Mouse (Mus musculus) inflammation-experienced regulatory T-cells (primary cell): Measurements from ENCODE around the gene Lgi2. TPM values are rescaled to one million over a fixed set of nuclear protein-coding genes. Genes with fewer than 3 reads are reported as not detected.

Source experiments
- polyA plus RNA-seq, 2 experiments: library from polyadenylated mRNA; unstranded; fragments of 100-300 nt; shearing (Covaris generic); gene quantifications; one replicate each; pipeline ENCODE4 v1.2.1; 2017

Gene Lgi2
- polyA plus RNA-seq: under 1 TPM in 1 of 2 experiments, not detected in 1; 0.08 TPM

DNA sequence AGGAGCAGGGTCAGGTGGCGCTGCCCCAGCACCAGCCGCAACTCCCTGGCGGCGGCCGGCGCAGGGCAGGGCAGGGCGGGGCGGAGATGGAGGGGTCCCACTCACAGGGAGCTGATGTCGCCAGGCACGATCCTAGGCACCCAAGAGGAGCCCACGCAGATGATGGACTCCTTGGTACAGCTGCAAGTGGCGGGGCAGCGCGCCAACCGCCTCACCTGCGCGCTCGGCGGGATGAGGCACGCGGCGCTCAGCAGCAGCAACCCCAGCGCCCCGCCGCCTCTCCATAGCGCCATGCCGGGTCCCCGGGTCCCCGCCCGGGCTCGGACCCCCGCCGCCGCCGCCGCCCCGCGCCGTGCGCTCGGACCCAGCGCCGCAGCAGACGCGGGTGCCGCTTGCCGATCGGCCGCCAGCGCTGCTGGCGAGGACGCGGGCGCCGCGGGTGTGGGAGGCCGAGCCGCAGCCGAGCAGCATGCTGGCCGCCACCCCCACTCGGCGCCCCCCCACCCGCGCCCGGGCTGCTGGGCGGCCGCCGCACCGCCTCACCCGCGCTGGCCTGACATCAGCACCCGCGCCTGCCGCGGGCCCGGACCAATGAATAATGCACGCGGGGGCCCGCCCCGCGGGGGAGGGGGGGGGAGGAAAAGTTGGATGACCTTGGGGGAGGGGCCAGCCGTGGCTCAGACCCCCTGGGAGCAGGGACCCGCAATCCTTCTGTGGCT is at the start of gene Lgi2:
Gene Lgi2 (minus strand): TSS at position 650 of the 719 bp plus-strand sequence.

Other genes starting within 250 kb of the Lgi2 start
- 1 to 10 TPM in 1 of 2 experiments, under 1 TPM in 1; 0.65 to 3.0 TPM for gene Sod3, start 202.7 kb downstream of the Lgi2 start, polyA plus RNA-seq
- gene Ccdc149, start 94.9 kb downstream of the Lgi2 start, polyA plus RNA-seq: under 1 TPM; 0.11 to 0.60 TPM
- gene Sepsecs, start 103.2 kb upstream of the Lgi2 start, polyA plus RNA-seq: 1 to 10 TPM; 8.7 to 9.4 TPM
- 1 to 10 TPM; 3.9 to 4.6 TPM for gene Pi4k2b, start 175.1 kb upstream of the Lgi2 start, polyA plus RNA-seq
- gene Zcchc4, start 208.9 kb upstream of the Lgi2 start, polyA plus RNA-seq: 10 to 100 TPM; 18.5 to 20.2 TPM